Mouse (Mus musculus) erythroblast, embryonic 14.5 days (primary cell): ENCODE measurements around the gene Sprr2d. TPM values are rescaled to one million over a fixed set of nuclear protein-coding genes. Genes with fewer than 3 reads are reported as not detected.

Experiments
- H3K27me3 ChIP-seq: 2 replicates; pipeline ENCODE4 v1.6.1; 2012; ENCODE audit warnings: inconsistent platforms; ENCODE audit not compliant: control insufficient read depth
- H3K36me3 ChIP-seq: 2 replicates; pipeline ENCODE4 v1.6.1; 2012; ENCODE audit warnings: mild to moderate bottlenecking, inconsistent platforms; ENCODE audit not compliant: control insufficient read depth
- H3K4me1 ChIP-seq: 2 replicates; pipeline ENCODE4 v1.6.1; 2012; ENCODE audit warnings: inconsistent platforms; ENCODE audit not compliant: control insufficient read depth
- H3K4me3 ChIP-seq: replicated peaks from 2 replicates; pipeline ENCODE3; 2012; ENCODE audit warnings: moderate library complexity, mild to moderate bottlenecking, inconsistent platforms
- H3K9me3 ChIP-seq: 2 replicates; pipeline ENCODE4 v1.6.1; 2012; ENCODE audit warnings: low read length, inconsistent platforms, mixed read lengths; ENCODE audit not compliant: control insufficient read depth
- GATA1 ChIP-seq: IDR thresholded peaks from 2 replicates; pipeline ENCODE4 v1.6.1; 2012; ENCODE audit warnings: low read length, inconsistent platforms, mixed read lengths
- TAL1 ChIP-seq: IDR thresholded peaks from 3 replicates; pipeline ENCODE4 v1.6.1; 2012; ENCODE audit warnings: low read length, inconsistent platforms, mixed read lengths
- polyA plus RNA-seq: library from polyadenylated mRNA; stranded (reverse); fragments of >175 nt; gene quantifications from 2 replicates; pipeline ENCODE4 v1.2.3, GENCODE M21; 2012

Sprr2d gene
- not detected in 2 replicates for polyA plus RNA-seq

DNA sequence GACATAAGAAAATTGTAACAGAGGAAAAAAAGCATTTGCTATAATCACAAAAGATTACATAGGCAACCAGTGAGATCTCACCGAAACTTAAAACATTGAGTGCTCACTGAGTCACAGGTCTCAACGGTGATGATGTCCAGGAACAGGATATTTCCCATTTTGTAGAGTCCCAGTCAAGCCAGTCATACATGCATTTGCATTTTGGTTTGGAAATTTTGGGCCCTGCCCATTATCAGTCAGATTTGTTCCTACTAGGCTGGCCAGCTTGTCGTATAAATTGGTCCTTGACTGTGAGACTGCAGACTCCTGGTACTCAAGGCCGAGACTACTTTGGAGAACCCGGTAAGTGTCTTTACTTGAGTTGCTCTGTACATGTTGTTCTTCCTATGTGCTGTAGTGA, at the start of gene Sprr2d:
TSS of gene Sprr2d (plus strand) at position 301 of the 400 bp plus-strand sequence.
- no peak within 1 kb of the TSS for H3K4me3 ChIP-seq
- no peak for TF ChIP-seq TAL1
- TF ChIP-seq GATA1 = no peak
- no peaks in the 10 kb centered on the region for H3K4me1 ChIP-seq
- no peaks in the 10 kb centered on the region for H3K27me3 ChIP-seq
- H3K36me3 ChIP-seq = no peaks in the 10 kb centered on the region
- H3K9me3 ChIP-seq = no peaks in the 10 kb centered on the region

DNA sequence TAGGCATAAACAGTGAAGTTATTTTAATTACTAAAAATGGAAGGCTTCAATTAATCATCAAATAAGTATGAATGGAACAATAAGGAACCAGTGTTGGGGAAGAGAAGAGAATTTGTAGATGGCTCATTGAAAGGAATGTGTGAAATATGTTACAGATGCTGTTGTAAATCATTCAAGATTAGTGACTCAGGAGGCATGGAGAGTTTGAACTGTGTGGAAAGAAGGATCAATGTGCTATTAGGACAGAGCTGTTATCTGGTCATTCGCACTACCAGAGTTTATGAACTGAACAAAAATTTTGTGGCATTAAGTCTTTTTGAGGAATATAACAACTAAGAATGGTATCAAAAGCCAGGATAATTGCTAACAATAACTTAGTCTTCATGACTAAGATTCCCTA, 31.5 kb upstream of the Sprr2d start:
- H3K36me3 ChIP-seq = no peaks in the 10 kb centered on the region
- H3K9me3 ChIP-seq = no peaks in the 10 kb centered on the region
- no peaks in the 10 kb centered on the region for H3K27me3 ChIP-seq
- no peak overlapping the region for H3K4me3 ChIP-seq
- TF ChIP-seq GATA1 (no peak), TAL1 (no peak)
- H3K4me1 ChIP-seq = no peaks in the 10 kb centered on the region

DNA sequence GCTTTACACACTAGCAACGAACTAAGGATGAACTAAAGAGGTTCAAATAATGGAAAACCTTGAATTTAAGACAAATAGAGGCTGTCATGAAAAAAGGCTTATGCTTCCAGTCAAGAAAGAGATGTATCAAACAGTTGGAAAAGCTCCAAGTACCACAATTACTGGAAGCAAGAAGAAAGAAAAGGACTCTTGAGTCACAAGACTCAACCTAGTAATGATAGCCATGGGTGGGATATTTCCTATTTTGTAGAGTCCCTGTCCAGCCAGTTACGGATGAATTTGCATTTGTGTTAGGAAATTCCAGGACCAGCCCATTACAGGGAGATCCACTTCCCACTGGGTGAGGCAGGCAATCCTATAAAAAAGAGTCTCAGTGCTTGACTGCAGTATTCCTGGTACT, 22.6 kb upstream of the Sprr2d start, which contains the start of gene Sprr2b:
TSS of gene Sprr2b (plus strand) at position 301 of the 400 bp plus-strand sequence.
- Histone ChIP-seq H3K4me3 (no peak within 1 kb of the TSS), H3K27me3 (no peaks in the 10 kb centered on the region)

DNA sequence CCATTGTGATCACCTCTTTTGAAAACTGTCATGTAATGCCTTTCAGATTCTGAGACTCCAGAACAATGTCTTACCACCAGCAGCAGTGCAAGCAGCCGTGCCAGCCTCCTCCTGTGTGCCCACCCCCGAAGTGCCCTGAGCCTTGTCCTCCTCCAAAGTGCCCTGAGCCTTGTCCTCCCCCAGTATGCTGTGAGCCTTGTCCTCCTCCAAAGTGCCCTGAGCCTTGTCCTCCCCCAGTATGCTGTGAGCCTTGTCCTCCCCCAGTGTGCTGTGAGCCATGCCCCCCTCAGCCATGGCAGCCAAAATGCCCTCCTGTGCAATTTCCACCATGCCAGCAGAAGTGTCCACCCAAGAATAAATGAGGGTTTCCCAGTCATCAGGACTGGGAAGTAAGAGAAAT, 21.6 kb upstream of the Sprr2d start:
- H3K4me3 ChIP-seq = no peak overlapping the region
- no peaks in the 10 kb centered on the region for H3K36me3 ChIP-seq
- H3K9me3 ChIP-seq = no peaks in the 10 kb centered on the region
- TF ChIP-seq TAL1 (no peak), GATA1 (no peak)
- H3K27me3 ChIP-seq = no peaks in the 10 kb centered on the region
- H3K4me1 ChIP-seq = no peaks in the 10 kb centered on the region

More for the DNA sequence above, 22.6 kb upstream of the Sprr2d start, which contains the start of gene Sprr2b:
- TF ChIP-seq TAL1 = no peak
- no peak for TF ChIP-seq GATA1
- Histone ChIP-seq H3K4me1 (no peaks in the 10 kb centered on the region), H3K9me3 (no peaks in the 10 kb centered on the region), H3K36me3 (no peaks in the 10 kb centered on the region)

DNA sequence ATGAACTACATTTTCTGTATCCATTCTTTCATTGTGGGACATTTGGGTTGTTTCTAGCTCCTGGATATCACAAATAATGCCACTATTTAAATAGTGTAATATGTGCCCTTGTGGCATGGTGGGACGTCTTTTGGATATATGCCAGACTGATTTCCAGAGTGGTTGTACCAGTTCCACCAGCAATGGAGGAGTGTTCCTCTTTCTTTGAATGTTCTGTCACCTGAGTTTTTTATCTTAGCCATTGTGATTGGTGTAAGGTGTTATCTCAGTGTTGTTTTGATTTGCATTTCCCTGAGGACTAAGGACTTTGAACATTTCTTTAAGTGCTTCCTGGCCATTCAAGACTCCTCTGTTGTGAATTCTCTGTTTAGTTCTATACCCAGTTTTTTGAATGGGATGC, 2.7 kb upstream of the Sprr2d start:
- Histone ChIP-seq H3K36me3 (no peaks in the 10 kb centered on the region), H3K27me3 (no peaks in the 10 kb centered on the region), H3K9me3 (no peaks in the 10 kb centered on the region), H3K4me3 (no peak overlapping the region), H3K4me1 (no peaks in the 10 kb centered on the region)
- TF ChIP-seq TAL1 = no peak
- TF ChIP-seq GATA1 = no peak

DNA sequence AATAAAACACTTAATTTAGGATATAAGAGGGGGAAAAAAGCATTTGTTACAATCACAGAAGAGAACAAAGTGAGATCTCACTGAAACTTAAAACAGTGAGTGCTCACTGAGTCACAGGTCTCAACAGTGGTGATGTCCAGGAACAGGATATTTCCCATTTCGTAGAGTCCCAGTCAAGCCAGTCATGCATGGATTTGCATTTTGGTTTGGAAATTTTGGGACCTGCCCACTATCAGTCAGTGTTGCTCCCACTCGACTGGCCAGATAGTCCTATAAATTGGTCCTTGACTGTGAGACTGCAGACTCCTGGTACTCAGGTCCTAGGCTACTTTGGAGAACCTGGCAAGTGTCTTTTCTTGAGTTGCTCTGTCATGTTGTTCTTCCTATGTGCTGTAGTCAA, 12.9 kb downstream of the Sprr2d start, which contains the start of gene Sprr2e:
TSS of gene Sprr2e (plus strand) at position 301 of the 400 bp plus-strand sequence.
- no peaks in the 10 kb centered on the region for H3K4me1 ChIP-seq
- no peaks in the 10 kb centered on the region for H3K27me3 ChIP-seq
- TF ChIP-seq GATA1 (no peak), TAL1 (no peak)
- H3K36me3 ChIP-seq = no peaks in the 10 kb centered on the region
- H3K4me3 ChIP-seq = no peak within 1 kb of the TSS
- no peaks in the 10 kb centered on the region for H3K9me3 ChIP-seq

DNA sequence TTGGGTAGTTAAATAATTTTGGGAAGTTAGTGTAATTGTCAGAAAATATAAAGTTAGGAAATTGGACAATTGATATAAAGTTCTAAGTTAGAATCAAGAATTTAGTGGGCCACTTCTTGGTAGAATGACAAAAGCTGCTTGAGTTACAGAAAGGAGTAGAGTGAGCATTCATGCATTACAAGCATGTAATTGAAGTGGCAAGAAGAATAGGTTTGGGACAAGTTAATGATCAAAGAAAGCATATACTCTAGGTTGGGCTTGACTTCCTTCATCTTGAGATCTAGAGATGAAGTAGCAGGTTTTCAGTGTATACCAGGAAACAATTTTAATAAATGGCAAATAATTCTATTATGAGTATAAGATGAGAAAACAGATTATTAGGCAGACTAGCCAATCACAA, 22.7 kb downstream of the Sprr2d start:
- no peaks in the 10 kb centered on the region for H3K9me3 ChIP-seq
- H3K4me1 ChIP-seq = no peaks in the 10 kb centered on the region
- H3K27me3 ChIP-seq = no peaks in the 10 kb centered on the region
- no peak overlapping the region for H3K4me3 ChIP-seq
- TF ChIP-seq TAL1 = no peak
- TF ChIP-seq GATA1 = no peak
- H3K36me3 ChIP-seq = no peaks in the 10 kb centered on the region

DNA sequence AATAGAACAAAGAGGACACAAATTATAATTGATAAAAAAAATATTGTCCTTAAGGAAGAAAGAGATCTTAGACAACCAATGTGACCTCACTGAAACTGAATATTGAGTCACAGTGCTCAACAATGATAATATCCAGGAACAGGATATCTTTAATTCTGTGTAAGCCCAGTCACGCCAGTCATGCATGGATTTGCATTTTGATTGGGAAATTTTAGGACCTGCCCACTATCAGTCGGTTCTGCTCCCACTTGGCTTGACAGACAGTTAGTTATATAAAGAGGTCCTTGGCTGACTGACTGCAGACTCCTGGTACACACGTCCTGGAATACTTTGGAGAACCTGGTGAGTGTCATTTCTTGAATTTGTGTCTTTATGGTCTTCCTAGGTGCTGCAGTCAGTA, 25.9 kb downstream of the Sprr2d start, which contains the start of gene Sprr2f:
TSS of gene Sprr2f (plus strand) at position 301 of the 400 bp plus-strand sequence.
- Histone ChIP-seq H3K36me3 (no peaks in the 10 kb centered on the region), H3K4me3 (no peak within 1 kb of the TSS), H3K27me3 (no peaks in the 10 kb centered on the region), H3K4me1 (no peaks in the 10 kb centered on the region), H3K9me3 (no peaks in the 10 kb centered on the region)
- TF ChIP-seq TAL1 = no peak
- TF ChIP-seq GATA1 = no peak

DNA sequence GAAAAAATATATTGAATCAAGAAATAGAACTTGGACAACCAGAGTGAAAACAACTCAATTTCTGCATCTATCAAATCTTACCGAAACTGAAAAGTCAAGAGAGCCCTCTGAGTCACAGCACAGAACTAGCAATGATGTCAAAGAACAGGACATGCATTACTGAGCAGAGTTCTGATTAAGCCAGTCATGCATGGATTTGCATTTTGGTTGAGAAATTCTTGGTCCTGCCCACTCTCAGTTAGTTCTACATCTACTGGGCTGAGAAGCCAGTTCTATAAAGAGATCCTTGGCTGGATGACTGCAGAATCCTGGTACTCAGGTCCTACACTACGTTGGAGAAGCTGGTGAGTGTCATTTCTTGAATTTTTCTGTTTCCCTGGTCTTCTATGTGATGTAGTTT, 34.7 kb downstream of the Sprr2d start:
- no peaks in the 10 kb centered on the region for H3K36me3 ChIP-seq
- H3K27me3 ChIP-seq = no peaks in the 10 kb centered on the region
- TF ChIP-seq TAL1 (no peak), GATA1 (no peak)
- no peaks in the 10 kb centered on the region for H3K9me3 ChIP-seq
- no peak overlapping the region for H3K4me3 ChIP-seq
- H3K4me1 ChIP-seq = no peaks in the 10 kb centered on the region

DNA sequence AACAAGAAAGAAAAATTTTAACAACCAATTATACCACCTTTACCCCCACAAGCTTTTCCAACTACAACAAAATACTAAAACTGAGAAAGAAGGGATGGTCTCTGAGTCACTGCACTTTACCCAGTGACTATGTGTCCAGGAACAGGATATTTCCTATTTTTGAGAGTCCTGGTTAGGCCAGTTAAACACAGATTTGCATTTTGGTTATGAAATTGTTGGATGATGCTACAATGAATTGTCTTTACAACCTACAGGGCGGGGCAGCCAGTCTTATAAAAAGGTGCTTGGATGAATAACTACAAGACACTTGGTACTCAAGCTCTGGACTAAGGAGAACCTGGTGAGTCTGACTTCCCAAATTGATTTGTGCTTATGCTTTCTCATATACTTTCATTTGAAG, 46.4 kb downstream of the Sprr2d start, which contains the start of gene Sprr2h:
TSS of gene Sprr2h (plus strand) at position 301 of the 400 bp plus-strand sequence.
- Histone ChIP-seq H3K9me3 (no peaks in the 10 kb centered on the region), H3K27me3 (no peaks in the 10 kb centered on the region), H3K4me1 (no peaks in the 10 kb centered on the region), H3K4me3 (no peak within 1 kb of the TSS), H3K36me3 (no peaks in the 10 kb centered on the region)
- no peak for TF ChIP-seq GATA1

Other genes with a start within 250 kb of the Sprr2d start
- gene Prr9, start 215.2 kb upstream of the Sprr2d start, polyA plus RNA-seq = not detected in 2 replicates
- not detected in 2 replicates for gene Lelp1, start 196.4 kb upstream of the Sprr2d start, polyA plus RNA-seq
- not detected in 2 replicates for gene Sprr2a1, start 123.3 kb upstream of the Sprr2d start, polyA plus RNA-seq
- gene Sprr2a2, start 123.2 kb upstream of the Sprr2d start, polyA plus RNA-seq = 0.01 and 0.02 TPM in 2 replicates
- not detected in 2 replicates for gene Sprr2a3, start 53.7 kb upstream of the Sprr2d start, polyA plus RNA-seq
- gene Sprr2b, start 22.5 kb upstream of the Sprr2d start, polyA plus RNA-seq = not detected in 2 replicates
- not detected in 2 replicates for gene Sprr2e, start 13.0 kb downstream of the Sprr2d start, polyA plus RNA-seq
- not detected in 2 replicates for gene Sprr2f, start 26.0 kb downstream of the Sprr2d start, polyA plus RNA-seq
- gene Sprr2h, start 46.5 kb downstream of the Sprr2d start, polyA plus RNA-seq = not detected in 2 replicates
- not detected in 2 replicates for gene Sprr2i, start 68.9 kb downstream of the Sprr2d start, polyA plus RNA-seq
- gene Sprr2j-ps, start 78.9 kb downstream of the Sprr2d start, polyA plus RNA-seq = not detected in 2 replicates
- 2.0 and 2.3 TPM in 2 replicates for gene Gm9774, start 90.3 kb downstream of the Sprr2d start, polyA plus RNA-seq
- not detected in 2 replicates for gene Sprr2k, start 93.4 kb downstream of the Sprr2d start, polyA plus RNA-seq
- not detected in 2 replicates for gene Sprr1b, start 99.6 kb downstream of the Sprr2d start, polyA plus RNA-seq
- gene Sprr3, start 119.6 kb downstream of the Sprr2d start, polyA plus RNA-seq = not detected in 2 replicates
- not detected in 2 replicates for gene Sprr1a, start 146.8 kb downstream of the Sprr2d start, polyA plus RNA-seq
- not detected in 2 replicates for gene Sprr4, start 161.4 kb downstream of the Sprr2d start, polyA plus RNA-seq
- not detected in 2 replicates for gene 2310046K23Rik, start 195.4 kb downstream of the Sprr2d start, polyA plus RNA-seq
- gene Ivl, start 234.6 kb downstream of the Sprr2d start, polyA plus RNA-seq = not detected in 2 replicates
- gene Smcp, start 249.9 kb downstream of the Sprr2d start, polyA plus RNA-seq = not detected in 2 replicates